Mouse (Mus musculus): ENCODE measurements at regions not wholly inside any gene's neighbourhood (a gene's known extent, or its start where the extent isn't known, plus 50 kb on each side); places are given as distances from the start of the nearest gene placed in this dataset.

- no peak for ATAC-seq (ENCODE audit: insufficient read depth, low FRiP score)
- no peaks in the 10 kb centered on the region for H3K27me3 ChIP-seq (ENCODE audit: control insufficient read depth, insufficient read depth, low read length)
- WGBS, result 49% methylated on average over 3 of the region's 3 CpGs
- H3K4me3 ChIP-seq (replicated peaks; ENCODE audit: low read length), result no peak overlapping the region
- no peaks in the 10 kb centered on the region for H3K4me1 ChIP-seq (ENCODE audit: control insufficient read depth, insufficient read depth, low read length)
- no peak overlapping the region for H3K4me2 ChIP-seq (ENCODE audit: low read depth, low read length)
- H3K36me3 ChIP-seq (ENCODE audit: control insufficient read depth, insufficient read depth, low read length), result no peaks in the 10 kb centered on the region
- H3K9me3 ChIP-seq (replicated peaks; ENCODE audit: control insufficient read depth, low read length), result no peaks in the 10 kb centered on the region
- no peak overlapping the region for H3K9ac ChIP-seq (ENCODE audit: low read length)
- no peak overlapping the region for H3K27ac ChIP-seq (ENCODE audit: low read length)
These were observed 181.8 kb downstream of the Suds3 start for GRCm38 (mm10) chr5:116934151-116934550.

- Histone ChIP-seq H3K27ac (ENCODE audit: low read length) (no peak overlapping the region), H3K27me3 (ENCODE audit: control insufficient read depth, insufficient read depth, low read length) (no peaks in the 10 kb centered on the region), H3K4me1 (ENCODE audit: control insufficient read depth, insufficient read depth, low read length) (no peaks in the 10 kb centered on the region), H3K4me2 (ENCODE audit: low read depth, low read length) (no peak overlapping the region), H3K4me3 (replicated peaks; ENCODE audit: low read length) (no peak overlapping the region), H3K9ac (ENCODE audit: low read length) (no peak overlapping the region), H3K36me3 (ENCODE audit: control insufficient read depth, insufficient read depth, low read length) (no peaks in the 10 kb centered on the region), H3K9me3 (replicated peaks; ENCODE audit: control insufficient read depth, low read length) (no peaks in the 10 kb centered on the region)
- ATAC-seq (ENCODE audit: insufficient read depth, low FRiP score), result no peak
- 86% methylated on average over 5 of the region's 5 CpGs for WGBS
These were observed 182.8 kb downstream of the Suds3 start for GRCm38 (mm10) chr5:116933105-116933504.

DNA sequence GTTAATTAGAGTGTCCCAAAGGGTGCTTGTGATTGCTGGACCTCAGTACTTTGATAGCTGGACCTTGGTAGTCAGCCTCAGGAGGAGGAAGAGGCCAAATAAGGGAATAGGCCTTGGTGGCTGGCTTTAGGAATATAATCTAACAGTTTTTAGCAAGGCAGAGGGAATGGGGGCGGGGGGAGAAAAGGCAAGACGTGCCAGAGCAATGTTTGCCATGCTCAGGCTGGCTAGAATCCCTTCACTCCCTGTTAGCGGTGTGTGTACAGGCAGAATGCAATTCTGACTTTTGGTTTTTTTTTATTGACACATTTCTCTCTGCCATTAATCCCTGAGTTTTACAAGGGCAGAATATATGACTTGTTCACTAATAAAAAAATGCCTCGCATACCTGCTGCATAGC, 192.2 kb downstream of the Suds3 start:
- Histone ChIP-seq H3K27ac (ENCODE audit: low read length) (no peak overlapping the region), H3K27me3 (ENCODE audit: control insufficient read depth, insufficient read depth, low read length) (no peaks in the 10 kb centered on the region), H3K9me3 (replicated peaks; ENCODE audit: control insufficient read depth, low read length) (no peaks in the 10 kb centered on the region), H3K4me2 (ENCODE audit: low read depth, low read length) (no peak overlapping the region), H3K9ac (ENCODE audit: low read length) (no peak overlapping the region), H3K36me3 (ENCODE audit: control insufficient read depth, insufficient read depth, low read length) (no peaks in the 10 kb centered on the region), H3K4me3 (replicated peaks; ENCODE audit: low read length) (no peak overlapping the region), H3K4me1 (ENCODE audit: control insufficient read depth, insufficient read depth, low read length) (no peaks in the 10 kb centered on the region)
- WGBS, result 58% methylated on average over 4 of the region's 4 CpGs
- no peak for ATAC-seq (ENCODE audit: insufficient read depth, low FRiP score)

DNA sequence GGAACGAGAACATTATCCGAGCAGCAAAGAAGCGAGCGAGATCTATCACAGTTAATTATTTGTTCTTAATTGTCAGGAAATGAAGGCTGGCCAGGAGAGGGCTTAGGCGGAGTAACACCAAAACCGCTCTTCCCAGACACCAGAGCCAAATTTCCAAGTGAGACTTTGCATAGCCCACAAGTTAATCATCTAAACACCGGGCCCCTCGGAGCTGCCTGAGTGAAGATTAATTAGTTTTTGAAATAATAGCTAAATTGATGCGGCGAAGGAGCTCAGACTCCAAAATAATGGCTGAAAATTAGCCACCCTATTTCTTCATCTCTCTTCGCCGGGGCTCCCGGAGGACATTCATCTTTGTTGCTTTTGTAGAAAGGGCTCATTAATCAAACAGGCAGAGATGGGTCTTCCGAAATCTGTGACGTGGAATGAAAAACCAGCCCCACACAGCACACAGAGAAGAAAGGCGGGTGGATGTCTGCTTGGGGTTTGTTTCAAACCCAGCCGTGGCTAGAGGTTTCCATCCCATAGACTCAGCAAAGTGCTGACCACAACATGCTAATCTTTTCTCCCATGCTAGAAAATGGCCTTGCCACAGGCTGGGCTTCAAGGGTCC, 193.7 kb downstream of the Suds3 start:
- H3K4me3 ChIP-seq (replicated peaks; ENCODE audit: low read length), result no peak overlapping the region
- H3K4me2 ChIP-seq (ENCODE audit: low read depth, low read length), result no peak overlapping the region
- H3K27ac ChIP-seq (ENCODE audit: low read length), result no peak overlapping the region
- H3K9ac ChIP-seq (ENCODE audit: low read length), result no peak overlapping the region
- ATAC-seq (ENCODE audit: insufficient read depth, low FRiP score), result no peak
- WGBS, result 50% methylated on average over 17 of the region's 17 CpGs
- no peaks in the 10 kb centered on the region for H3K9me3 ChIP-seq (replicated peaks; ENCODE audit: control insufficient read depth, low read length)
- no peaks in the 10 kb centered on the region for H3K4me1 ChIP-seq (ENCODE audit: control insufficient read depth, insufficient read depth, low read length)
- no peaks in the 10 kb centered on the region for H3K36me3 ChIP-seq (ENCODE audit: control insufficient read depth, insufficient read depth, low read length)
- no peaks in the 10 kb centered on the region for H3K27me3 ChIP-seq (ENCODE audit: control insufficient read depth, insufficient read depth, low read length)

GRCm38 (mm10) chr5:116914876-116915275, 201.0 kb downstream of the Suds3 start:
- WGBS, result 39% methylated on average over 12 of the region's 12 CpGs

DNA sequence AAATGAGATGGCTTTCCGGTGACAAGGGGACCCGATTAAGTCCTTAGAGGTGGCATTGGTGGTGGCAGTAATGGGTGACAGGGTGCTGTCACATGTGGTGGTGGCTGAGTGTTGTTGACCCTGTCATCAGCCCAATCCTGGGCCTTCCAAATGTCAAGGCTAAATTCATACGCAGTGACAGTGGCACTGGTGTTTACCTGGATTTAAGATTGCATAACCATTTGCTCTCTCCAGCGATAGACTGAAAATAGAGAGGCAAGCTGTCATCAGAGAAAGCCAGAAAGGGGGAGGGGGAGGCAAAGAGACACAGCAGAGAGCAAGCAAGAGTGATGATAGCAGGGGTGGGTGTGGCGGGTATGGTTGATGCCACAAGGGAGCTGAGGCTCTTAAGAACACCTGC, 215.1 kb downstream of the Suds3 start:
- H3K27ac ChIP-seq (ENCODE audit: low read length), result no peak overlapping the region
- no peak for ATAC-seq (ENCODE audit: insufficient read depth, low FRiP score)
- 86% methylated on average over 5 of the region's 5 CpGs for WGBS

More at GRCm38 (mm10) chr5:116914876-116915275, 201.0 kb downstream of the Suds3 start:
- Histone ChIP-seq H3K4me3 (replicated peaks; ENCODE audit: low read length) (no peak overlapping the region), H3K4me1 (ENCODE audit: control insufficient read depth, insufficient read depth, low read length) (no peaks in the 10 kb centered on the region), H3K9me3 (replicated peaks; ENCODE audit: control insufficient read depth, low read length) (no peaks in the 10 kb centered on the region), H3K27ac (ENCODE audit: low read length) (no peak overlapping the region), H3K27me3 (ENCODE audit: control insufficient read depth, insufficient read depth, low read length) (no peaks in the 10 kb centered on the region), H3K36me3 (ENCODE audit: control insufficient read depth, insufficient read depth, low read length) (no peaks in the 10 kb centered on the region), H3K4me2 (ENCODE audit: low read depth, low read length) (no peak overlapping the region), H3K9ac (ENCODE audit: low read length) (no peak overlapping the region)
- ATAC-seq (ENCODE audit: insufficient read depth, low FRiP score), result no peak

GRCm38 (mm10) chr5:116897391-116897790, 218.5 kb downstream of the Suds3 start:
- Histone ChIP-seq H3K27ac (ENCODE audit: low read length) (no peak overlapping the region), H3K36me3 (ENCODE audit: control insufficient read depth, insufficient read depth, low read length) (no peaks in the 10 kb centered on the region), H3K9ac (ENCODE audit: low read length) (no peak overlapping the region), H3K4me3 (replicated peaks; ENCODE audit: low read length) (no peak overlapping the region), H3K4me1 (ENCODE audit: control insufficient read depth, insufficient read depth, low read length) (no peaks in the 10 kb centered on the region), H3K4me2 (ENCODE audit: low read depth, low read length) (no peak overlapping the region), H3K27me3 (ENCODE audit: control insufficient read depth, insufficient read depth, low read length) (no peaks in the 10 kb centered on the region), H3K9me3 (replicated peaks; ENCODE audit: control insufficient read depth, low read length) (no peaks in the 10 kb centered on the region)
- WGBS, result 80% methylated on average over 5 of the region's 5 CpGs
- no peak for ATAC-seq (ENCODE audit: insufficient read depth, low FRiP score)

More for the DNA sequence above, 215.1 kb downstream of the Suds3 start:
- Histone ChIP-seq H3K9me3 (replicated peaks; ENCODE audit: control insufficient read depth, low read length) (no peaks in the 10 kb centered on the region), H3K4me1 (ENCODE audit: control insufficient read depth, insufficient read depth, low read length) (no peaks in the 10 kb centered on the region), H3K27me3 (ENCODE audit: control insufficient read depth, insufficient read depth, low read length) (no peaks in the 10 kb centered on the region), H3K36me3 (ENCODE audit: control insufficient read depth, insufficient read depth, low read length) (no peaks in the 10 kb centered on the region), H3K4me3 (replicated peaks; ENCODE audit: low read length) (no peak overlapping the region), H3K4me2 (ENCODE audit: low read depth, low read length) (no peak overlapping the region), H3K9ac (ENCODE audit: low read length) (no peak overlapping the region)

DNA sequence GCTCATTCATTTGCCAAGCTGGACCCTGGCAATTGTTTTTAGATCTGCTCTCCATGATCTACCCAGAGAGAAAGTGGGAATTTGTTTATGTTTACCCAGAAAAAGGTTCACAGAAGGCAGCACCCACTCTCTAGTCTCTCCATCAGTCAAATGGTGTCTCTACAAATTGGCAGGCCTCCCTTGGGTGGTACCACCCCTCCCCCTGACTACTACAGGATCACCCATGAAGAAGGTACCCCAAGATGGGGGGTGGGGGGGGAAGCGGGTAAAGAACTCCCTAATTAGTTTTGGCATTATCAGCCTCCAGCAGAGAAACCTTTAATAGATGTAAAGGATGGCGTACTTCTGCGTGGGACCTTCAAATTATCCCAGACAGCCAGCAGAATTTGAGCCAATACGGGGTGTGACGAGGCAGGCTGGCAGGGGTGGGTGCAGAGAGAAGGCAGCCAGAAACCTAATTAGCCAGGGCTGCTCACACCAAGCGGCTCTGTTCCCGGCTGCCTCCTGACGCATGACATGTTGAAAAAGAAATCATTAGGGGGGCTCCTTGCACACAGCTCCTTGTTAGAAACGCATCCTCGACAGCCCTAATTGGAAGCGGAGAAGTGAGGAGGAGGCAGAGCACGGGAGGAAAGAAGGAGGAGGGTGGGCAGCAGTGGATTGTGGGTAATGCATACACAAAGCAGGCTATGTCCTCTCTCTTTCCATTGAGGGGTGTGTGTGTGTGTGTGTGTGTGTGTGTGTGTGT, 220.7 kb downstream of the Suds3 start:
- Histone ChIP-seq H3K27me3 (ENCODE audit: control insufficient read depth, insufficient read depth, low read length) (no peaks in the 10 kb centered on the region), H3K4me1 (ENCODE audit: control insufficient read depth, insufficient read depth, low read length) (no peaks in the 10 kb centered on the region), H3K9me3 (replicated peaks; ENCODE audit: control insufficient read depth, low read length) (no peaks in the 10 kb centered on the region), H3K27ac (ENCODE audit: low read length) (no peak overlapping the region), H3K9ac (ENCODE audit: low read length) (no peak overlapping the region), H3K36me3 (ENCODE audit: control insufficient read depth, insufficient read depth, low read length) (no peaks in the 10 kb centered on the region), H3K4me2 (ENCODE audit: low read depth, low read length) (no peak overlapping the region), H3K4me3 (replicated peaks; ENCODE audit: low read length) (no peak overlapping the region)
- no peak for ATAC-seq (ENCODE audit: insufficient read depth, low FRiP score)
- WGBS, result 71% methylated on average over 12 of the region's 12 CpGs

DNA sequence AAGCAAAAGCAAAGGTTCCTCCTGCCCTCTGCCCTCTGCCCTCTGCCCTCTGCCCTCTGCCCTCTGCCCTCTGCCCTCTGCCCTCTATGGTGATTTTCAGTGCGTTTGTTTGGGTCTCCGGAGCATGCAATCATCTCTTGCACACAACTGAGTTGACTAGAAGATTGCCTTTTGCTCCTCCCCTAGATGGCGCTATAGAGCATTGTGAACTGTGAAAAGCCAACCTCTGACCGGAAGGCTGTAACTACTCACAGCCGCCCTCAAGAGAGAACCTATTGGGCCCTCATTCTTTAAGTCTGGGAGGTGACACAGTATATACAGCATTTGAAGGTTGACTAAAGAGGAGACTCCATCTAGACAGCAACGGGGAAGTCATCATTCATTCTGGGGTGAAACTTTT, 221.3 kb downstream of the Suds3 start:
- Histone ChIP-seq H3K4me1 (ENCODE audit: control insufficient read depth, insufficient read depth, low read length) (no peaks in the 10 kb centered on the region), H3K9ac (ENCODE audit: low read length) (no peak overlapping the region), H3K4me2 (ENCODE audit: low read depth, low read length) (no peak overlapping the region), H3K27ac (ENCODE audit: low read length) (no peak overlapping the region), H3K4me3 (replicated peaks; ENCODE audit: low read length) (no peak overlapping the region), H3K9me3 (replicated peaks; ENCODE audit: control insufficient read depth, low read length) (no peaks in the 10 kb centered on the region), H3K27me3 (ENCODE audit: control insufficient read depth, insufficient read depth, low read length) (no peaks in the 10 kb centered on the region), H3K36me3 (ENCODE audit: control insufficient read depth, insufficient read depth, low read length) (no peaks in the 10 kb centered on the region)
- WGBS, result 78% methylated on average over 6 of the region's 6 CpGs
- ATAC-seq (ENCODE audit: insufficient read depth, low FRiP score), result no peak

Data from stomach, embryonic 16.5 days (tissue).